Mouse (Mus musculus): ENCODE measurements around the gene Tmem267. TPM values are rescaled to one million over a fixed set of nuclear protein-coding genes. Genes with fewer than 3 reads are reported as not detected.
"Not testable (repeated sequence)": the region's sequence is repeated elsewhere in the genome, so short reads cannot be mapped to it uniquely, and the experiment has no call there.

Gene Tmem267
- polyA plus RNA-seq, 1 experiment from 2014 or later = 0.72 TPM

DNA sequence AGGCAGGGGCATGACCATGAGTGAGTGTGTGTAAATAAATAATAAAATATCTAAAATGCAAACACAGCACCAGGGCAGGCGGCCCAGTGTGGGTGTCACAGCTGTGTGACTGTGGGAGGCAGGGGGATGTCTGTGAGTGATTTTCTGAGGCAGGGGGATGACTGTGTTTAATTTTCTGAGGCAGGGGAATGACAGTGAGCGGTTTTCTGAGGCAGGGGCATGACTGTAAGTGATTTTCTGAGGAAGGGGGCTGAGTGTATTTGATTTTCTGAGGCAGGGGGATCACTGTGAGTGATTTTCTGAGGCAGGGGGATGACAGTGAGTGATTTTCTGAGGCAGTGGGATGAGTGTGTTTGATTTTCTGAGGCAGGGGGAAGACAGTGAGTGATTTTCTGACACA is 111.7 kb downstream of the Tmem267 start:
- 58% methylated on average over 2 of the region's 2 CpGs for WGBS (ENCODE audit: insufficient replicate concordance)
- not testable (repeated sequence) for H3K4me2 ChIP-seq (ENCODE audit: low read depth, low read length); H3K27me3 ChIP-seq (ENCODE audit: insufficient read depth, low read length); ATAC-seq; H3K36me3 ChIP-seq (replicated peaks; ENCODE audit: insufficient read depth, low read length); H3K4me3 ChIP-seq (ENCODE audit: low read depth, low read length); H3K9ac ChIP-seq (replicated peaks); H3K27ac ChIP-seq (ENCODE audit: low read depth); H3K4me1 ChIP-seq (ENCODE audit: insufficient read depth); H3K9me3 ChIP-seq (ENCODE audit: low read length)
- DNase-seq = peak; percentile 27

- H3K27ac ChIP-seq (ENCODE audit: low read depth); H3K4me3 ChIP-seq (ENCODE audit: low read depth, low read length); H3K9me3 ChIP-seq (ENCODE audit: low read length); ATAC-seq; H3K27me3 ChIP-seq (ENCODE audit: insufficient read depth, low read length); H3K36me3 ChIP-seq (replicated peaks; ENCODE audit: insufficient read depth, low read length); H3K4me2 ChIP-seq (ENCODE audit: low read depth, low read length); H3K9ac ChIP-seq (replicated peaks); H3K4me1 ChIP-seq (ENCODE audit: insufficient read depth): not testable (repeated sequence)
- peak; percentile 89 for DNase-seq
Observed at GRCm38 (mm10) chr13:119600166-119600565, 112.3 kb downstream of the Tmem267 start.

GRCm38 (mm10) chr13:119602688-119603331 is 115.0 kb downstream of the Tmem267 start:
- not testable (repeated sequence) for H3K9me3 ChIP-seq (ENCODE audit: low read length); H3K27me3 ChIP-seq (ENCODE audit: insufficient read depth, low read length); H3K27ac ChIP-seq (ENCODE audit: low read depth); H3K9ac ChIP-seq (replicated peaks); H3K36me3 ChIP-seq (replicated peaks; ENCODE audit: insufficient read depth, low read length); H3K4me2 ChIP-seq (ENCODE audit: low read depth, low read length); H3K4me1 ChIP-seq (ENCODE audit: insufficient read depth); ATAC-seq; H3K4me3 ChIP-seq (ENCODE audit: low read depth, low read length)
- peak; percentile 49 for DNase-seq
- 46% methylated on average over 12 of the region's 13 CpGs for WGBS (ENCODE audit: insufficient replicate concordance)

- H3K9me3 ChIP-seq (ENCODE audit: low read length); H3K4me2 ChIP-seq (ENCODE audit: low read depth, low read length); H3K9ac ChIP-seq (replicated peaks); H3K36me3 ChIP-seq (replicated peaks; ENCODE audit: insufficient read depth, low read length); H3K4me3 ChIP-seq (ENCODE audit: low read depth, low read length); H3K27ac ChIP-seq (ENCODE audit: low read depth); H3K4me1 ChIP-seq (ENCODE audit: insufficient read depth); ATAC-seq; H3K27me3 ChIP-seq (ENCODE audit: insufficient read depth, low read length): not testable (repeated sequence)
- 90% methylated on average over 6 of the region's 8 CpGs for WGBS (ENCODE audit: insufficient replicate concordance)
- DNase-seq = peak; percentile 42
Observed at GRCm38 (mm10) chr13:119603890-119604289, 116.1 kb downstream of the Tmem267 start.

DNA sequence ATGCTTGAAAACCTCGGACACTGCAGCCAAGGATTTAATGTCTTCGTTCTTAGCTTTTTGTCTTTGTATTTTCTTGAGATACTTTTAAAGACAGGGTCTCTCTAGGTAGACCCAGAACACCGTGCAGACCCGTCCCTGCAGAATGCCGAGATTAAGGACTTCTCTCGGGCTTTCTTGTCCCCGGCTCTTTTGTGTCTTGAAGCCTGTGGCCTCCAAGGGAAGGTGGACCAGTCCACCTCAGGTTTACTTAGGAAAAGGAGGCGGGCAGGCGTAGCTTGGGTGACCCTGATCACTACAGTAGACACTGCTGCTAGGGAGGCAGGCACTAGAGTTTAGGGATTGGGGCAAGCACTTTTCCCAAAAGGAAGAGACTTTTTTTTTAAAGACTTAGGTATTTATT is 116.5 kb downstream of the Tmem267 start:
- 87% methylated on average over 7 of the region's 9 CpGs for WGBS (ENCODE audit: insufficient replicate concordance)
- H3K36me3 ChIP-seq (replicated peaks; ENCODE audit: insufficient read depth, low read length) = not testable (repeated sequence)

GRCm38 (mm10) chr13:119618841-119619240 is 131.0 kb downstream of the Tmem267 start:
- no peaks in the 10 kb centered on the region for H3K36me3 ChIP-seq (replicated peaks; ENCODE audit: insufficient read depth, low read length)
- TF ChIP-seq EP300 (IDR thresholded peaks at IDR 0.05; ENCODE audit: low read depth) (no peak), CTCF (IDR thresholded peaks at IDR 0.05; ENCODE audit: low read depth) (no peak)
- no peak for DNase-seq
- H3K27ac ChIP-seq (ENCODE audit: low read depth) = no peak overlapping the region
- WGBS (ENCODE audit: insufficient replicate concordance) = 86% methylated on average over 3 of the region's 3 CpGs
- no peak overlapping the region for H3K4me2 ChIP-seq (ENCODE audit: low read depth, low read length)
- H3K4me1 ChIP-seq (ENCODE audit: insufficient read depth) = no peaks in the 10 kb centered on the region
- no peaks in the 10 kb centered on the region for H3K27me3 ChIP-seq (ENCODE audit: insufficient read depth, low read length)
- no peak for ATAC-seq
- no peak overlapping the region for H3K4me3 ChIP-seq (ENCODE audit: low read depth, low read length)
- H3K9ac ChIP-seq (replicated peaks) = no peak overlapping the region
- no peaks in the 10 kb centered on the region for H3K9me3 ChIP-seq (ENCODE audit: low read length)

More for the DNA sequence above, 116.5 kb downstream of the Tmem267 start:
- H3K4me2 ChIP-seq (ENCODE audit: low read depth, low read length); ATAC-seq; H3K27ac ChIP-seq (ENCODE audit: low read depth); H3K9me3 ChIP-seq (ENCODE audit: low read length); H3K9ac ChIP-seq (replicated peaks); H3K27me3 ChIP-seq (ENCODE audit: insufficient read depth, low read length); H3K4me1 ChIP-seq (ENCODE audit: insufficient read depth); H3K4me3 ChIP-seq (ENCODE audit: low read depth, low read length): not testable (repeated sequence)
- DNase-seq = peak; percentile 17

DNA sequence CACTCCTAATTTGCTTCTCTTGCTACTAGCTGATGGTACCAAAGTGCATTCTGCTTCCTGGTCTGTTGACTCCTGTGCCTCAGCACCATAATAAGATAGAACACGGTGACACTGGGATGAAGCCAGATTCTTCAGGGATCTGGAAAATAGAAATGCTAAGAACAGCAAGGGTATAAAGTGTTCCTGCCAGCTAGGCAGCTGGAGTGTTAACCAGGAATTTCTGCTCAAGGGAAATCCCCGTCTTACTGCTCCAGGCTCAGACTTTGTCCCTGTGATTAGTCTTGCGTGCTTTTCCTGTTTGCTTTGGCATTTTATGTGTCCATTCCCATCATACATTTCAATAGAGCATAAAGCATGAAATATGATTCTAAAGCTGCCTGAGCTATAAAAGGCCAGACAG is 131.9 kb downstream of the Tmem267 start:
- TF ChIP-seq CTCF (IDR thresholded peaks at IDR 0.05; ENCODE audit: low read depth) (no peak), EP300 (IDR thresholded peaks at IDR 0.05; ENCODE audit: low read depth) (no peak)

More for the DNA sequence above, 131.9 kb downstream of the Tmem267 start:
- Histone ChIP-seq H3K27ac (ENCODE audit: low read depth) (no peak overlapping the region), H3K9ac (replicated peaks) (no peak overlapping the region), H3K9me3 (ENCODE audit: low read length) (no peaks in the 10 kb centered on the region), H3K36me3 (replicated peaks; ENCODE audit: insufficient read depth, low read length) (no peaks in the 10 kb centered on the region), H3K27me3 (ENCODE audit: insufficient read depth, low read length) (no peaks in the 10 kb centered on the region), H3K4me2 (ENCODE audit: low read depth, low read length) (no peak overlapping the region), H3K4me1 (ENCODE audit: insufficient read depth) (no peaks in the 10 kb centered on the region), H3K4me3 (ENCODE audit: low read depth, low read length) (no peak overlapping the region)
- no peak for ATAC-seq
- 59% methylated on average over 3 of the region's 3 CpGs for WGBS (ENCODE audit: insufficient replicate concordance)
- DNase-seq = no peak

All from liver, postnatal 0 days (tissue).